Mouse (Mus musculus): ENCODE measurements at regions not wholly inside any gene's neighbourhood (a gene's known extent, or its start where the extent isn't known, plus 50 kb on each side); places are given as distances from the start of the nearest gene placed in this dataset.

DNA sequence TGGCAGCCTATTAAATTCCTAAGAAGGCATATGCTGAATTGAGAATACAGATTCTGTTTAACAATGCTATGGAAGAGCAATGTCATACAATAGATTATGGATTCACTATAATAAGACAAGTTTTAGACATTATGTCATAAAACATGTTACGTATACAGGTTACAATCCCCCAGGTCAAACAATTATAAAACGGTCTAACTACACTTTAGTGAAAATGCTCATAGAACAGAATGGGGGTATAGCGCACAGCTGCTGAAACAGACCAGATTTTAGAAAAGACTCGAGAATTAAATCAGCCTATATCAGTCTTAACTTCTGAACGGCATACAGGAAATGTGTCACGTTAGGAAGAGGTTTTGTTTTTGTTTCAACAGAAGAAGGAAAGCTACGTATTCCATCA lies 660.5 kb upstream of the Sel1l start:
- DNase-seq: no peak

DNA sequence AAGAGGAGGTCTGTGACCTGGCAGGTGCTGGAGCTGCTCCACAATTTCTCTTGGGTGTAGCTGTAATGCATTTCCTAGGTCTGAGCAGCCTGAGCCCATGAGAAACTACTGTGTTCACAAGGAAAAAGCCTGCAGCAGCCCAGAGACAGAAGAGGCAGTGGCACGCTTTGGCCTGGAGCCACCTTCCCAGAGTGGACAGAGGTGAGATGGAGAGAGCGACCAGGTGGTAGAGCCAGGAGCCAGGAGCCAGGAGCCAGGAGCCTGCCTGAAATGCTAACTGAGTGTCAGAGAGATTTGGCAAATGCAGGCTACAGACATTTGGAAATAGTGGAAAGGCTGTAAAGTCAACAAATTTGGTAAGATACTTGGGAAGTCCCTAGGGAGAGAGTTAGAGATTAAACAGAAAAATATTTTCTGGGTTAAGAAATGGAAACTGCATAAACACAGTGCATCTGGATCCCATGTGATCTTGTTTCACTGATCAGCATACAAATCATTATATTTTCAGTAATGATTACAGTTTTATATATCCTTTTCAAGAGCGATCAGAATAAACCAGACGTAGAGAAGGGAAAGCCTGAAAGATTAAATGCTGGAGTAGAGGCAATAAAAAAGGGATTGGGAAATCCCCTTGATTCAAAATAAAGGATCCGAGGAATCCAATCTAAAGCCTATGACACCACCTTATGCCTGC lies 660.0 kb upstream of the Sel1l start:
- DNase-seq: peak; percentile 67 to 81

DNA sequence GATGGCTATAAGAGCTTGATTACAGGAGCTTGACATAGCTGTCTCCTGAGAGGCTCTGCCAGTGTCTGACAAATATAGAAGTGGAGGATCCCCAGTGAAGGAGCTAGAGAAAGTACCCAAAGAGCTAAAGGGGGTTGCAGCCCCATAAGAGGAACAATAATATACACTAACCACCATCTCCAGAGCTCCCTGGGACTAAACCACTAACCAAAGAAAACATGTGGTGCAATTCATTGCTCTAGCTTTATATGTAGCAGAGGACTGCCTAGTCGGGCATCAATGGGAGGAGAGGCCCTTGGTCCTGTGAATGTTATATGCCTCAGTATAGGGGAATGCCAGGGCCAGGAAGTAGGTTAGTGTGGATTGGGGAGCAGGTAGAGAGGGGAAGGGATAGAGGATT lies 635.0 kb upstream of the Sel1l start:
- no peak for DNase-seq

DNA sequence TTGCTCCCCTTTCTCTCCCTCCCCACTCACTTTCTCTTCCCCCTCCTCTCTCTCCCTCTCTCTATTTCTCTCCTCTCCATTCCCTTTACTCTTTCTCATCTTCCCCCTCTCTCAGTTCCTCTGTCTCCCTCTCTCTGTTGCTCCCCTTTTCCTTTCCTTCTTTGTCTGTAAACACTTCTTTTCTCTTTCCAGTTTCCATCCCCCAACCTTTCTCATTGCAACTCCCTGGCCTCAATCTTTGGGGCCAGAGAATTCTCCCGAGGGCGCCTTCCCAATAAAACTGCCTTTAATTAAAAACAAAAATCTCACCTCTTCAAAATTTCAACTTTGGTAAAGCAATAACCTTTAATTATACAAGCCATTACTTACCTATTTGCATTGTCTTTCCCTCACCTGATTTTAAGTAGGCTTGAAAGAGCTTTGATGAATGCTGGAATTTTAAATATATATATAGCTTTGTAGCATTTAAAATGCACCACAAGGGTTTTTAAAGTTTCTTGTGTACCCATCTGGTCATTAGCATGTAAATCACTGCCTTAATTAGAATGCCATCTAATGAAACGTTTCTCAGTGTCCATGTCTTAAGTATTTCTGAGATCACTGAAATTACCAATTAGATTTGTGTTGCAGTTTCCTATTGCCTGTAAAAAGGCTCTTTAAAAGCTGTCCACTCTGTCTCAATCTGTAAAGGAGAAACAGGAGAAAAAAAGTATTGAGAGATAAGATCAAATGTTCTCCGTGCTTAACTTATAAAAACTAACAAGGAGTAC lies 625.5 kb upstream of the Sel1l start:
- no peak for DNase-seq

DNA sequence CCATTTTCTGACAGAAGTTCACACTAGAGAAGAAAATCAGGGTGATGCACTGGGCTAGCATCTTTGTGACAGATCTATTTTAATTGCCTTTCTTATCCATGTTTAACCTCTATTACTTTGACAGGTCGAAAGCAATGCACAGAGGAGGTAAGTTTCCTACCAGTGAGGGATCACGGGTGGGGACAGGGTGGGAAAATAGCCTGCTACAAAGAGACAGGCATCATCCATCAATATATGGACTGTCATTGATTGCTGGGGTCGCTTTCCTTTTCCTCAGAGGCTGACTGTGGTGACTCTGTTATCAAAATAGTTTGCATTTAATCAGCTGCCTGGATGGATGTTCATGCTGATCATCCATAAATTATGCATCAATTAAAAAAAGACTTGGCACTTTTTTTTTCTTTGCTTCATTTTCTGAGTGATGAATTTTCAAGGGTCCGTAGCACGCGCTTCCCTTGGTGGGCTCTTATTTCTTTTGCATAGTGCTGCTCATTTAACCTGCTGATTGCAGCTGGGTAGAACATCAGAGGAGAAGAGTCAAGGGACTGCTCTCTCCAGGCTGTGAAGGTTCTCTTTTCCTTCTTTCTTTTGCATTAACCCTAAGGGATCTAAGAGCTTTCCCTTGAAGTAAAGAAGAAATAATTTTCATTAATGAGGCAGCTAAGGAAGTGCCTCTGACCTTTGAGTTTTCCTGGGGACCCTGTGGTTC lies 602.3 kb upstream of the Sel1l start:
- DNase-seq: no peak

DNA sequence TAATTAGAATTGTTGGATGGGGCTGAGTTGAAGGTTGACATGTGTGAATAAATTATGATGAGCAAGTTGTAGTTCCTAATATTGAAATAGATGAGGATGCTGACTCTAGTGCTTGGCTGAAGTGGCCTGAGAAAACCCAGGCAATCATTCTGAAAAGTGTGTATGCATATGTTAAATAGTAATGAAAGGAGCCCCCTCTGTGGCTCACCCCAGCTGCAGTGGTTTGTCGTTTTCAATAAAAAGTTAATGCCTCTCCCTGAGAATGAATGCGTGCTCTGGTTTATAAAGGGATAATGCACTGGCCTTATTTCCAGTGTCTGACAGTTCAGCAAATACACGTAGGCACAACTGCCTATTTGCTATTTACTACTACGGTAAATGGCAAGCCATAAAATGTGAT lies 569.5 kb upstream of the Sel1l start:
- no peak for DNase-seq

DNA sequence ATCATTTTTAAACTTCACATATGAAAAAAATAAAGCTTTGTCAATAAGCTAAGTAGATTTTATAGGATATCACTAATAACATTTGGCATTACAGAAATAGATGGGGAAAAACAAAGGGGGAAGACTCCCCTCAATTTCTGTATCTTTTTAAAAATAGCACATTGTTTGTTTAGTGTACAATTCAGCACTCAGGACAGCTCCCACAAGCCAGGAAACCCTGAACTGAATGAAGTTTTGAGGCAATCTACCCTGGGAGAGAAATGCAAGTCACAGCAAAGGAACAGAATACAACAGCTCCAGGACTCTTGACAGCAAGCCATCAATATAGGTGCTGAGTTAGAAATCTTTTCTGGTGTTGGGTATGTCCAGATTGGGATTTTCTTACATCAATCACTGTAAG lies 556.5 kb upstream of the Sel1l start:
- no peak for DNase-seq

DNA sequence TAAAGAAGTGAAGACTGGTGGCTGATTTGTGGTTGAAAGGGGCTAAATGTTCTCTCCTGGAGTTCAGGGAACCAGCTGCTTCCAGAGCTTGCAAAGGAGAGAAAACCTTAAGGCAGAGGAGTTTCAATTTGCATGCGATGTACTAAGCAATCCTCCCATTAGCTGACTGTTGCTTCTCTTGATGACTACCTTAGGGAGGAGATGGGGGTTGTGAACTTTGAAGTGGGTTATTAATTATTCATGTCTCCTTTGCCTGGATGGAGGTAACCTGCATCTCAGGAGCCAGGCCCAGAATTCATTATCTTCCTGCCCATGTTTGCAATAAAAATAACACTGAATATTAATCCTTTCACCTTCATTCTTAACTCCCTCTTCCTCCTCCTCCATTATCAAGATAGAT lies 552.0 kb upstream of the Sel1l start:
- DNase-seq: no peak

DNA sequence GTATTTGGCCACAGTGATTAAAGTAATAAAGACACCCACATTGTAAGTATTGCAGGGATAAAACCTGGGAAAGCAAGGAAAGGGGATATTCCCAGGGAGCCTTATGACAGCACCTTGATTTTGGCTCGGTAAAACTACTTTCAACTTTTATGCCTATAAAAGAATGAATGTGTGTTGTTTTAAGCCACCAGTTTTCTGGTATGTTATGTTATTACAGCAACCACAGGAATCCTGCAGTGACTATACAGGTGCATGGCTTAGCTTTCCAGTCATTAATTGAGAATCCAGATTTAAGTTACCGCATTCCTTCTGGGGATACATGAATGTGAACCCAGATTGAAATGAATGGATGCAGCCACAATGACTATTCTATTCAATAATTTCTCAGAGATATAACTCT lies 537.2 kb upstream of the Sel1l start:
- no peak for DNase-seq

DNA sequence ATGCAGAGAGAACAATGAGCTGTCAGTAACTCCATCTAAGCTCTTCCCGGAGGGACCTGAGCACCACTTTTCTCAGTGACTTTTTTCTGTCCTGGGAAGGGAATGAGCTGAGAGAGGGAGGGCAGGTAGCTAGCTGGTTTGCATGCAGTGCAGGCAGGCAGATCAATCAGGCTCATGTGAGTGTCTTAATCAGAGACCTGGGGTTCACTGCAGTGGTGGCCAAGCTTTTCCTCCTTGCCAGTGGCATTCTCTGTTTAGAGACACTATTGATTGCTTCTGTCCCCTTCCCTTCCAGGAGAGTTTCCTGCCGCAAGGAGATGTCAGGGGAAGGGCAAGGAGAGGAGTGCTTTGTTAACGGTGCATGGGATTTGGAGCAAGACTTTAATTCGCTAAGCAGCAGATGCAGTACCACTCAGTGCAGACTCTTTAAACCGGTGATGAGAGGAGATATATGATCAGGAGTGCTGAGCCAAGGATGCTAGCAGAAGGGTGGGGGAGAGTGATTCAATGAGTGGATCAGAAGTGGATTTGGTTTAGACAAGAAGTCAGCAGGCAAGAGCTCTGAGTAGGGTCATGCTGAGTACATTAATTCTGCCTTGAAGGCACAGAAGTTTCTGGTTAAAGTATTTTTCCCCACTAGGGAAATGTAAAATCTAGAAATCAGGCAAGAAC lies 535.4 kb upstream of the Sel1l start:
- DNase-seq: no peak

DNA sequence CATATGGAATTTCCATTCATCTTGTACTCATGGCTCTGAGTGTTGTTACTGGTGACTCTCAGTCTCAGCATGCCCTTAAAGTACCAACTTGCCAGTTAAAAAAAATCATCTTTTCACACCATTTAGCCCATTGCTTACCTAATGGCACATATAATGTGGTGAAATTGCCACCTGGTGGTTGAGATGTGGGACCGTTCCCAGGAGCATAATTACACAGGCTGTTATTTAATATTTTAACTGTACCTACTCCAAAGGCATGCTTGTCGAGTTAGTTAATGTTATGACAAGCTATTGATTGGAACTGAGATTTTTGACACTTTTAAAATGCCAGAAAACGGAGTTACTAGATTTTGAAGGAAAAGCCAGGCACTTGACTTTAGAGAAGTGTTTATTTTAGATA lies 530.2 kb upstream of the Sel1l start:
- DNase-seq: peak; percentile 4 to 5

DNA sequence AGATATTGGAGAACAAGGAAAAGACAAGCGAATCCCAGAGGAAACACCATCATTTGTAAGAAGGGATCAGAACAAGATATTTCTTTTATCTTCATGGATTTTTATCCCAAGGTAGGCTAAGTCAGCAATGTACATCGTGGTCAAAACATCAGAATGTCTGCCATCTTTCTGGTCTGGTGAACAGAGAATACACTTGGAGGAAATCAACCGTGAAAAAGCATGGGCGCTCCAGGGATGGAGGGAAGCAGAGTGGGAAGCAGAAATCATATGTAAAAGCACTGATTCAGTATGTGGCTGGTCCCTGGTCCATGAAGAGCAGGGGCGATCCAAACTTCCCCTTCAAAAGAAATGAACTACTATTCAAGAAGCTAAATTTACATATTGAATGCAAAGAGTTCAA lies 517.0 kb upstream of the Sel1l start:
- peak; percentile 15 to 21 for DNase-seq

DNA sequence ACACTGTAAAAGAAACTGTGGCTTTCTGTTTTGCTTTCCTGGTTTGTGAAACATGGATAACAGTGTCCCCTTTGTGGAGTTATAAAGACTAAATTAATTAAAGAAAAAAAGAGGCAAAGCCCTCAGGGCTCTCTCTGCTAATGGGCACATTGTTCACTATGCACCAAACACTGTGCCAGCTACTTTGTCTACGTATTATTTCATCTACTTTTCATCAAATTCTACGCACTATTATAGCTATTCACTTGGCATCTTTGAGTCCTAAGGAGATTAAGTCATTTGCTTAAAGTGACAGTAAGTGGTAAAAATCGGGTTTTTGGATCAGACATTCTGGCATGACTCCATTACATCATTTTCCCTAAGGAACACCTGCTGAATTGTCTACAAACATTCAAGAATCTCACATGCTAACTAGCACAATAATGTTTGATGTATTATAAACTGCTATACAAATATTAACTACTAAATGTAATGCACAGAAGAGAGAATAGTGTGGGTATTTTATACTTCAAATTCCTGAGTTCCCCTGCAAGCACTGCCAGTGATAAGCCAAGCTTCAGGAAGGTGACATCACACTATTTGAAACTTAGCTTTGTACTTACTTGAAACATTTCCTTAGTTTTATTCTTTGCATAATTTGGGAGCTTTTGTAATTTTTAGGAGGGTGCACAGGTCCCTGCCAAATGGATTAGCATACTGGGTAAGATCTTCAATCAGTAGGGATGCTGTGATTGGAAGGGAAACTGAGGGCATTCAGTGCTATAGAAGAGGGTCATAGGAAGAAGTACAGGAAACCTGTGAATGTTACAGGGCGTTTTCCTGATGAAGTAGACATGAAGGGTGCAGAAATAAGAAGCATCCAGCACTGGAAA lies 504.7 kb upstream of the Sel1l start:
- peak in 1 of 2 experiments; percentile 8 for DNase-seq

DNA sequence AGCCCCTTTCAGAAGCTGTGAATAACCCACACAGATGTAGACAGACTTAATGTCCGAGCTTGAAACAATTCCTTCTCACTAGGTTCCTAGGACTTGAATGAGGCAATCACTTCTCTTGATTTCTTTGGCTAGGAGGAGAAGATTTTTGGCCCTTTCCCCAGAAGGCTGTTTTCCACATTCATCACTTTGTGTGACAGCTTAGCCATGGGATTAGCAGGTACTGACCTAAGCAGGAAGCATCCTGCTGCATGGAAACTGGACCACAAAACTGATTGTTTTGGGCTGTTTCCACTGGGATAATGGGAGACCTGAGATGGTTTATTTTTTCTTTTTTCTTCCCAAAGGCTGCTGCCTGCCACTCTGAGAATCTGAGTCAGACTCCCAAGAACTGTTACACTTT lies 469.3 kb upstream of the Sel1l start:
- DNase-seq: peak in 1 of 2 experiments; percentile 3

DNA sequence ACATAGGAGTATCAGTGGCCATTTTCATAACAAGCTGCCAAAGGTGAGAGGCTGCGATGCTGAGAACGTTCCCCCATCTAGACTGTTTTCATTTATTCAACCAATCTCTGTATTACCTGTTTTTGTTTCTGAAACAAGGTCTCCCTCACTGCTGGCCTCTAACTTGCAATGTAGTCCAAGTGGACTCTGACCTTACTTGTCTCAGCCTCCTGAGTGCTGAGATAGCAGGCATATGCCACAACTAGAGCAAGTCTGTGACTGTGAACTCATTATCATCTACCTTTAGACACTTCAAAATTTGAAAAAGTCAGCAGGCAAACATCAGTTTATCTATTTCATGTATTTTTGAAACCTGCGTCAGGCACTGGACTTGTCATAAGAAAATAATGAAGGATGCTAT lies 468.7 kb upstream of the Sel1l start:
- DNase-seq: no peak

DNA sequence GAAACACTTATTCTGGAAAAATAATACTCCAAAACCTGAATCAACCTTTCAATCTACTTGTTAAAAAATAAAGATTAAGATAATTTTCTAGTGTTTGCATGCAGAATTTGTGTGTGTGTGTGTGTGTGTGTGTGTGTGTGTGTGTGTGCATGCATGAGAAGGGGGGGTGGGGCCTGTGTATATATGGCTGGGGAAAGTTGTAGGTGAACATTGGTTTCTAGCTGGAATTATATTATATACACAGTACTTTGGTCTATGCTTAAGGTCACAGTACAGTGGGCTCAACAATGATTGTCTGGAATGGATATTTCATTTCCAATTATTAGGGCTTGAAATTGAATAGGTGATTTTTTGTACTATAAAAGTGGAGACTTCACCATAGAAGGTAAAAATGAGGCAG lies 467.3 kb upstream of the Sel1l start:
- no peak for DNase-seq

DNA sequence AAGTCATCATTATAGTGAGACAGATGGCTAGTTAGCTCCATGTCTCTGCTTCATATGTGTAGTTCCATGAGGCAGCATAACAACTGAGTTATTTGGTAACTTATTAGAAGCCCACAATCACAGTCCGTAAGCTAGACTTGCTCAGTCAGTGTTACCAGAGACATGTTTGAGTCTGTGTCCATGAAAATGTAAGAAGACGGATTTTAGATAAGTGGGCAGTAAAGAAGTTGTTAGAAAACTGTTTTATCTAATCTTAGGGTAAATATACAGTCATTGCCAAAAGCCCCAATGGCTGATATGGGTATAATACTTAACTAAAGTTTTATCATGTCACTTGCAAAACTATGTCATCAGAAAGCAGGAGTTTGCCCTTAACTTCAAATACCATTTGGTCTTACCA lies 466.9 kb upstream of the Sel1l start:
- DNase-seq: no peak

DNA sequence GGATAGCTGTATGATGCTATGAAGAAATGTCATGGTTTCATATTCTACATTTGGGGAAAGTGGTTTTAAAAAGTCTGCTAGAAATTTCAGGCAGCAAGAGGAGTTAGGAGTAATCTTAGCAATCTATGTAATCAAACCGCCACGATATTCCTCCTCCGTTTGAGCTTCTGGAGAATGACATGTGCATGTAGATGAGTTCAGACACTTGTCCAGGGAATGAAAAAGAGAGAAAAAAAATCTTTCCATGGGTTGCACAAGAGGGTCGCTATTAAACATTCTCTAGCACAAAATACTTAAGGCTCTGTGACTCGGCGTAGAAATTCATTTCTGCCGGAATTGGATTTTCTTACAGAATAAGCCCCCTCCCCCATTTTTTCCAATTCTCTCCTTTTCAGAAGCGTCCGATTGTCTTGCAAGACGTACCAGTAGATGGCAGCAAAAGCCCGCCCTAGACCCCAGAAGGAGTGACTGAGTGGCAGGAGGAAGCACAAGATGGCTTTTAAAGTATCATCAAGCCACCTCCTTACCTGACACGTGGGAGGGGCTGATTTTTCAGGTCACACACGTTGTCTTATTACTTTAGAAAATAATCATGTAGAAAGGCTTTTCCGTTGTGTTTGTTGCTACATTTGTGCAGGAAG lies 454.1 kb upstream of the Sel1l start:
- peak; percentile 93 to 94 for DNase-seq

DNA sequence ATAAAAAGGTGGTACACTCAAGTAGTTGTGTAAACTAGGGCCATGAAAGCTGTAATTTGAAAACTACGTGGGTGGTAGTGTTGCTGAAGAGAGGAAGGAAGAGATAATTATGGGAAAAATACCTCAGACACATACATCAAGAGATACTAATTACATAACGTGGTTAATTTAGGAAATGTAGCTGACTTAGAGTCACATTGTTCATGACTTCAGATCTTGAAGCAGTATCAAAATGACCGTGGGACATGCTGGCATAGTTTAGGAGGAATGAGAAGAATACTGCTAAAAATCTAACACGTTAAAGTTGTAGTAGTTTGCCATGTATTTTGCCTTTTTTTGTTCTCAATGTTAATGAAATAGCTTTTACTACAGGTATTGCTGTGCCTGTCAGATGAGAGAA lies 445.9 kb upstream of the Sel1l start:
- DNase-seq: no peak

DNA sequence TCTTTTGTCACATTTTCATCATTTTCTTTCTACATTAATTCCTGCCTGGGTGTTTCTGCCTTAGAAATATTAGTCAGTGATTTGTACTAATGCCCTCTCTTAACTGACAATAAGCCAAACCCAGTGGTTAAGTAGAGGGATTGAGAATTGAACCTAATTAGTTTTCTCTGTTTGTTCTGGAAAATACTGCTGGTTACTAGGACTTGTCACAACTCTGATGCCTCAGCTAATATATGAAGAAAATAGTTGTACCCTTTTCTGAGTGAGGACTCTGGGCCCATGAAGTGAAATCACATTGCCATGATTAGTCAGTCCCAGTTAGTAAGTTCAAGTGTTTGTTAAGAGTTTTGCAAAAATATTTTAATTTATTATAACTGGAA lies 444.4 kb upstream of the Sel1l start:
- DNase-seq: no peak

DNA sequence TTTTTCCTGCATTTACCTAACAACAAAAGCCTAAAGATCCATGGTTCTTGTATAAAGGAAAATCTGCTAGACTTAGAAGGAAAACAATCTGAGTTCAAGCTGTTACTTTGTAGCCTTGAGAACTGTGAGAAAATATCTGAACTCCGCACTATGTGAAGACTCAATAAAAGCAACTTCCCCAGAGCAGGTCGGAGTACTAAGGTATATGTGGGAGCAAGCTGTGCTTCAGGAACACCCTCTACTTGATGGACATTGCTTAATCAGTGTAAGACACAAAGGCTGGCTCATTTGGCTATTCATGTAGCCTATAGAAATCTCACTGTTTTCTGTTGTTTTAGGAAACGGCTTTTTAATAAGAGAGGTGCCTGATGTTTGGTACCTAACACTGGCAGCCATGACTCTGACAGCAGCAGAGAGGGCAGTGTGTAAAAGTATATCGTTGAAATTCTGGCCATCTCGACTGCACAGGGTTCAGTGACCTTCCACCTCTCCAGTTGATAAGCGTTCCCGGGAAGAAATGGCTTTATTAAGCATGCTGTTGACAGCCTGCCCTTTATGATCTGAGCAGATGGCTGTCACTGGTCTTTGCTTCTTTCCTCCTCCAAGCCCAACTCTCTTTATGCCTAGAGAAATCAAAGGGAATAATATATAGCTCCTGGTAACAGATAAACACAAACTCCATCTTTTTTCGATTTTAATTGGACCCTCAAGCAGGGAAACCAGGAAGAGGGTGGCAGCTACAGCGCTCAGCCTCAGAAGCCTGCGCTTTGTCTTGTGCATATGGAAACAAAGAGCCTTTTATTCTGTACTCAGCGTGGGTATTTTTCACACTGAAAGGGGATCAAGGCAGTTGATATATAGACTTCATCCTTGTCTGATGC lies 443.7 kb upstream of the Sel1l start:
- peak in 1 of 2 experiments; percentile 11 for DNase-seq
